Mouse (Mus musculus) lung, embryonic 16.5 days (tissue): ENCODE results near the gene Sgsm3. TPM values are rescaled to one million over a fixed set of nuclear protein-coding genes. Genes with fewer than 3 reads are reported as not detected.
"Not testable (repeated sequence)": the region's sequence is repeated elsewhere in the genome, so short reads cannot be mapped to it uniquely, and the experiment has no call there.

Experiments used
- ATAC-seq: fragments of 200-750 bp; cut with Nextera tagmentation; 2 replicates; pipeline ENCODE4 v1.8.0; 2017; ENCODE audit warnings: low read depth, mild to moderate bottlenecking, moderate library complexity
- H3K27ac ChIP-seq: fragments of 300-500 bp; sonication (generic); 2 replicates; pipeline ENCODE4 v1.5.1; 2014; ENCODE audit warnings: mild to moderate bottlenecking, control low read depth, low read length
- H3K27me3 ChIP-seq: fragments of 300-500 bp; sonication (generic); 2 replicates; pipeline ENCODE4 v1.6.1; 2014; ENCODE audit warnings: low read depth, low read length, mixed read lengths; ENCODE audit not compliant: control insufficient read depth, insufficient read depth
- H3K36me3 ChIP-seq: fragments of 300-500 bp; sonication (generic); 2 replicates; pipeline ENCODE4 v1.6.1; 2014; ENCODE audit warnings: low read length; ENCODE audit not compliant: control insufficient read depth, insufficient read depth
- H3K4me1 ChIP-seq: fragments of 300-500 bp; sonication (generic); replicated peaks from 2 replicates; pipeline ENCODE4 v1.6.1; 2014; ENCODE audit warnings: low read length, mixed read lengths; ENCODE audit not compliant: control insufficient read depth, insufficient read depth
- H3K4me2 ChIP-seq: fragments of 300-500 bp; sonication (generic); 2 replicates; pipeline ENCODE4 v1.6.1; 2014; ENCODE audit warnings: low read depth, low read length, control low read depth
- H3K4me3 ChIP-seq: fragments of 300-500 bp; sonication (generic); 2 replicates; pipeline ENCODE4 v1.5.1; 2014; ENCODE audit warnings: mild to moderate bottlenecking, low read length, control low read depth
- H3K9ac ChIP-seq: fragments of 300-500 bp; sonication (generic); 2 replicates; pipeline ENCODE4 v1.6.1; 2014; ENCODE audit warnings: low read length, control low read depth
- H3K9me3 ChIP-seq: fragments of 300-500 bp; sonication (generic); 2 replicates; pipeline ENCODE4 v1.6.1; 2016; ENCODE audit warnings: low read length; ENCODE audit not compliant: control insufficient read depth
- WGBS: fragments of 180-500 bp; shearing (Covaris S2); extraction: QIAGEN DNeasy Blood & Tissue Kit; methylation state at CpG from one replicate; pipeline ENCODE4 v1.1.7; 2014; 5-methylcytosine and 5-hydroxymethylcytosine counted together
- polyA plus RNA-seq: library from polyadenylated mRNA; unstranded; fragments of >200 nt; fragmentation: Nextera tagmentation; extraction: Ambion mirVana; gene quantifications from 2 replicates; pipeline ENCODE4 v1.2.1, GENCODE M21; 2015

Gene Sgsm3
- polyA plus RNA-seq, result 45.9 and 46.2 TPM in 2 replicates

DNA sequence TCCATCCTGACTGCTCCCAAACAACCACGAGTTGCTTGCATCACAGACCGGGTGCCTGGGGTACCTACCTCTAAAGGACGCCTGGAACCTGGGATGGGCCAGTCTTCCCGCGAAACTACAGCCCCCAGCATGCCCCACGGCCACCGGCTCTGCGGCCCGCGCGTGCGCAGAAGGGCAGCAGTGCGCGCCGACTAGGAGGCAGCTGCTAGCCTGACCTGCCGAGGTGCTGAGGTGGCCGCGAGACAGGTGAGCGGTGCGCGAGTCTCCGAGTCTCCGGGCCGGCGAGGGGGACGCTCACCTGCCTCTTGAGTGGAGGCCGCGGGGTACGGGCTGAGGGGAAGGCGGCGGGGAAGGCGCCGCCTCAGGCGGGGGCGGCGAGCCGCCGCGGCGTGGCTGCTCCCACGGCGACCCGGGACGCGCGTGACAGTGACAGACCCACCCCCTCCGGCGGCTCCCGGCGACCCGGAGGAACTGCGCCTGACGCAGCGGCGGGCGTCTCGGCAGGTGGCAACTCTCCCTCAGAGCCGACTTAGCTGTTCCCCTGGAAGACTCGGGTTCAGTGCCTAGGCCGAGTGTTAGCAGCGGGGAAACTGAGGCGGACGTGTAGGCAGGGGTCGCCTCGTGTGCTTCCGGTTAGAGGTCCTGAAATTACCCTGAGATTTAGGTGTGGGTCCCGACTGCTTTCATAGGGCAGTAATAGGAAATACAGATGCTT, at the start of gene Sgsm3:
TSS of gene Sgsm3 (plus strand) at position 146 of the 715 bp plus-strand sequence.
- under 1% methylated on average over 67 of the region's 67 CpGs for WGBS
- Histone ChIP-seq H3K4me3 (peak within 1 kb of the TSS; percentile 74), H3K27ac (no peak within 1 kb of the TSS), H3K27me3 (no peaks in the 10 kb centered on the region), H3K9ac (peak within 1 kb of the TSS; percentile 78), H3K36me3 (no peaks in the 10 kb centered on the region), H3K9me3 (no peaks in the 10 kb centered on the region), H3K4me2 (peak within 1 kb of the TSS; percentile 80), H3K4me1 (peaks cover 20% of the 10 kb centered on the region)
- peak; percentile 88 for ATAC-seq

GRCm38 (mm10) chr15:80928811-80929355, 48.7 kb upstream of the Sgsm3 start:
- Histone ChIP-seq H3K36me3 (peaks cover 26% of the 10 kb centered on the region), H3K9me3 (no peaks in the 10 kb centered on the region), H3K4me3 (no peak overlapping the region), H3K9ac (no peak overlapping the region), H3K27me3 (no peaks in the 10 kb centered on the region), H3K4me1 (peaks cover 2% of the 10 kb centered on the region; the same call in 1 of the 2 replicates), H3K4me2 (no peak overlapping the region), H3K27ac (no peak overlapping the region)
- 79% methylated on average over 20 of the region's 20 CpGs for WGBS
- ATAC-seq, result no peak

GRCm38 (mm10) chr15:80930048-80930571, 47.5 kb upstream of the Sgsm3 start:
- peaks cover 24% of the 10 kb centered on the region for H3K36me3 ChIP-seq
- WGBS, result 29% methylated on average over 14 of the region's 16 CpGs
- no peak overlapping the region for H3K9ac ChIP-seq
- H3K9me3 ChIP-seq, result no peaks in the 10 kb centered on the region
- no peak overlapping the region for H3K27ac ChIP-seq
- peaks cover 2% of the 10 kb centered on the region; the same call in 1 of the 2 replicates for H3K4me1 ChIP-seq
- H3K4me2 ChIP-seq, result no peak overlapping the region
- peak; percentile 49; the same call in 1 of the 2 replicates for ATAC-seq
- H3K27me3 ChIP-seq, result no peaks in the 10 kb centered on the region
- no peak overlapping the region for H3K4me3 ChIP-seq

- H3K36me3 ChIP-seq, result peaks cover 24% of the 10 kb centered on the region
- not testable (repeated sequence) for H3K4me2 ChIP-seq, H3K4me1 ChIP-seq, H3K9me3 ChIP-seq, H3K27me3 ChIP-seq, H3K9ac ChIP-seq, H3K27ac ChIP-seq, ATAC-seq, H3K4me3 ChIP-seq
- WGBS, result 85% methylated on average over 23 of the region's 23 CpGs
Measured at GRCm38 (mm10) chr15:80930676-80931320, 46.8 kb upstream of the Sgsm3 start.

DNA sequence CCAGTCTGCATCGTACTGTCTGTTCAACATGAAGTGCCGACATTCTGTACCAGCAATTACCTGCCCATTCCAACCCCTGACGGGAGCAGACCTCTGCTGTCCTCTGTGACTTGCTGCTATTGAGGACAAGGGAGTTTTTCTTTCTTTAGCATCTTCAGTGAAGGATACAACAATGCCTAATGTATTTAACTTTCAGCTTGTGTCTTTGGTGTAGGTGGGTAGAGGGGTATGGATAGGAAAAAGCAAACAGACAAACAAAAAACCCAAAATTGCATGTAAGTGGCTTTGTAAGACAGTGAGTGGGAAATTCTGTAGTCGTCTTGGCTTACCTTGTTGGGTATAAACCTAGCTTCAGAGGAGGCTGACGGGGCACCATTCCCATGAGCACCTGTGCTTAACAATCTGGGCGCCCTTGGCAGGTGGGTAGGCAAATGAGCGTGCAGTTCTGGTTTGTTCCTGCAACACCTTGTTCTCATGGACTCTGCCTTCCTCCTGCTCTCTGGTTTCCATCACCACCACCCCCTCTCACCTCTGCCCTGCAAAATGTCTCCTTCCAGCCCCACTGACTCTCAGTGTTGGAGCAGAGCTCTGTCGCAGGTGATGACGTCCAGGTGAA, 46.1 kb upstream of the Sgsm3 start:
- H3K9me3 ChIP-seq, result no peaks in the 10 kb centered on the region
- no peak for ATAC-seq
- no peak overlapping the region for H3K4me2 ChIP-seq
- 91% methylated on average over 9 of the region's 9 CpGs for WGBS
- no peak overlapping the region for H3K27ac ChIP-seq
- no peak overlapping the region for H3K4me3 ChIP-seq
- H3K4me1 ChIP-seq, result peaks cover 2% of the 10 kb centered on the region; the same call in 1 of the 2 replicates
- H3K36me3 ChIP-seq, result peaks cover 19% of the 10 kb centered on the region
- no peaks in the 10 kb centered on the region for H3K27me3 ChIP-seq
- no peak overlapping the region for H3K9ac ChIP-seq

GRCm38 (mm10) chr15:80934841-80935240, 42.7 kb upstream of the Sgsm3 start:
- Histone ChIP-seq H3K27me3 (no peaks in the 10 kb centered on the region), H3K4me3 (no peak overlapping the region), H3K36me3 (peaks cover 2% of the 10 kb centered on the region; the same call in 1 of the 2 replicates), H3K4me1 (peaks cover 2% of the 10 kb centered on the region; the same call in 1 of the 2 replicates), H3K9me3 (no peaks in the 10 kb centered on the region), H3K9ac (no peak overlapping the region), H3K27ac (no peak overlapping the region), H3K4me2 (no peak overlapping the region)
- ATAC-seq, result no peak
- WGBS, result 92% methylated on average over 5 of the region's 5 CpGs

GRCm38 (mm10) chr15:80936686-80937085, 40.9 kb upstream of the Sgsm3 start:
- WGBS, result 56% methylated on average over 3 of the region's 3 CpGs
- Histone ChIP-seq H3K27me3 (no peaks in the 10 kb centered on the region), H3K9me3 (no peaks in the 10 kb centered on the region), H3K4me1 (no peaks in the 10 kb centered on the region), H3K9ac (no peak overlapping the region), H3K4me3 (no peak overlapping the region), H3K27ac (peak overlapping the region; percentile 53), H3K36me3 (peaks cover 6% of the 10 kb centered on the region; the same call in 1 of the 2 replicates), H3K4me2 (no peak overlapping the region)
- ATAC-seq, result peak; percentile 97

DNA sequence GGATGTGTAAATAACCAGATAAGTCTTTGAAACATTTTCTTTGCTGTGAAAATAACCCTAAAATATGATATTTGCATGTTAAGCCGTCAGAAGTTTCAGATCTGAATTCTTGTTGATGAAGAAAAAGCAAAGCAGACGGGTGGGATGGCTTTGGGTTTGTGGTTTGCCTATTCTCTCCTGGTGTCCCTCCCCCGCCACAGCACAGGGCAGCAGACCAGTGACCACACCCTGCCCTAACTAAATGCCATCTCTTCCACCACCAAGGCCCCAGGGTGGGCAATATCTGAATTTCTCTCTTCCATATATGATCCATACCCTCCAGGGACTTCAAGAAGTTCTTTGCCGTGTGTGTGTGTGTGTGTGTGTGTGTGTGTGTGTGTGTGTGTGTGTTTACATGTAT, 39.0 kb upstream of the Sgsm3 start:
- 83% methylated on average over 4 of the region's 4 CpGs for WGBS
- H3K9ac ChIP-seq, result no peak overlapping the region
- H3K9me3 ChIP-seq, result no peaks in the 10 kb centered on the region
- no peaks in the 10 kb centered on the region for H3K4me1 ChIP-seq
- no peak overlapping the region for H3K4me2 ChIP-seq
- no peak overlapping the region for H3K27ac ChIP-seq
- 0 out of 2 replicates have a peak, but pooled peaks cover 3% of the 10 kb centered on the region for H3K36me3 ChIP-seq
- H3K4me3 ChIP-seq, result no peak overlapping the region
- no peaks in the 10 kb centered on the region for H3K27me3 ChIP-seq
- ATAC-seq, result no peak

DNA sequence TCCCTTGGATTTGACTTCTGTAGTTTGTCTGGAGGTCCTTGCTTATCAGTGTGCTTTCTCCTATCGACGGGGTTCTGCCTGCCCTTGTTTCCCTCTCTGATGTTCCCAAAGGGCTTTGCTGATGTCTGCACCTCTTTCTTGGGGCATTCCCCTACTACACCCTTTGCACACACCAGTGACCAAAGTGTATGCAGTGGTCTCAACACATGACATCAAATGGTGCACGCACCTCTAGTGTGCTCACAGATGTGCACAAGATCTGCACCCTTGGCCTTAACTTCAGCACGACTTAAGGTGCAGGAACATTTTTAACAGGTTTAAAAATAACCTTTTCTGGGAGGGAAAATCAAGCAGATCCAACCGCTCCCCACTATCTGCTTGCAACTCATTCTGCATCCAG, 38.2 kb upstream of the Sgsm3 start:
- Histone ChIP-seq H3K27ac (no peak overlapping the region), H3K9ac (no peak overlapping the region), H3K9me3 (no peaks in the 10 kb centered on the region), H3K4me3 (no peak overlapping the region), H3K36me3 (0 out of 2 replicates have a peak, but pooled peaks cover 3% of the 10 kb centered on the region), H3K4me2 (no peak overlapping the region), H3K27me3 (no peaks in the 10 kb centered on the region), H3K4me1 (no peaks in the 10 kb centered on the region)
- no peak for ATAC-seq
- WGBS, result 85% methylated on average over 5 of the region's 5 CpGs
